Comparison of ENCODE assay signal across 8 mouse cellular contexts in genomic region chr11:46058011-46058410, GRCm38 (mm10). TPM values are rescaled to one million over a fixed set of nuclear protein-coding genes. Genes with fewer than 3 reads are reported as not detected.
A peak's percentile ranks its signal among the peaks of the same experiment; 100 is the strongest.
DNase-seq lines count a peak whose midpoint lies in the region; ATAC-seq lines count a peak whose summit lies in the region.

No protein-coding gene starts in this region.

- H3K9ac ChIP-seq in lung, embryonic 16.5 days (ENCODE audit: low read length) = peak overlapping the region; percentile 59
- no peak overlapping the region for H3K9ac ChIP-seq in limb, embryonic 12.5 days (replicated peaks)
- H3K9ac ChIP-seq in stomach, embryonic 15.5 days = no peak overlapping the region

- H3K27ac ChIP-seq in lung, embryonic 16.5 days (ENCODE audit: low read length) = peak overlapping the region; percentile 1; the same call in 1 of the 2 replicates
- H3K27ac ChIP-seq in limb, embryonic 12.5 days = no peak overlapping the region
- peak overlapping the region; percentile 87; the same call in 1 of the 2 replicates for H3K27ac ChIP-seq in stomach, embryonic 15.5 days

- H3K36me3 ChIP-seq in lung, embryonic 16.5 days (ENCODE audit: control insufficient read depth, insufficient read depth, low read length) = 0 out of 2 replicates have a peak, but pooled peaks cover 2% of the 10 kb centered on the region
- peaks cover 23% of the 10 kb centered on the region for H3K36me3 ChIP-seq in limb, embryonic 12.5 days
- no peaks in the 10 kb centered on the region for H3K36me3 ChIP-seq in stomach, embryonic 15.5 days

- no peak for ATAC-seq in CD4-positive, CD25-positive, alpha-beta regulatory T cell, adult 4 months
- no peak for ATAC-seq in lung, embryonic 16.5 days (ENCODE audit: low read depth)
- no peak for ATAC-seq in limb, embryonic 12.5 days (ENCODE audit: insufficient number of reproducible peaks, insufficient read depth, low FRiP score, low TSS enrichment, low read depth)
- no peak for ATAC-seq in stomach, embryonic 15.5 days (ENCODE audit: insufficient read depth, low FRiP score, low read depth)

- peak overlapping the region; percentile 66 for H3K4me3 ChIP-seq in lung, embryonic 16.5 days (ENCODE audit: low read length)
- peak overlapping the region; percentile 71 for H3K4me3 ChIP-seq in limb, embryonic 12.5 days (replicated peaks)
- H3K4me3 ChIP-seq in stomach, embryonic 15.5 days (replicated peaks) = peak overlapping the region; percentile 68

- DNase-seq in CD4-positive, CD25-positive, alpha-beta regulatory T cell, adult 2 months (ENCODE audit: low read depth, low spot score) = peak; percentile 39
- no peak for DNase-seq in lung, postnatal 36 days
- DNase-seq in adrenal gland, postnatal 14 days = no peak
- no peak for DNase-seq in embryo, embryonic 9.5 days (ENCODE audit: extremely low spot score)

- peaks cover 5% of the 10 kb centered on the region; the same call in 1 of the 2 replicates for H3K27me3 ChIP-seq in lung, embryonic 16.5 days (ENCODE audit: control insufficient read depth, insufficient read depth, low read depth, low read length)
- H3K27me3 ChIP-seq in limb, embryonic 12.5 days = no peaks in the 10 kb centered on the region
- H3K27me3 ChIP-seq in stomach, embryonic 15.5 days (replicated peaks) = no peaks in the 10 kb centered on the region

- no peaks in the 10 kb centered on the region for H3K9me3 ChIP-seq in lung, embryonic 16.5 days (ENCODE audit: control insufficient read depth, low read length)
- no peaks in the 10 kb centered on the region for H3K9me3 ChIP-seq in limb, embryonic 12.5 days
- H3K9me3 ChIP-seq in stomach, embryonic 15.5 days = no peaks in the 10 kb centered on the region

- peak overlapping the region; percentile 53 for H3K4me2 ChIP-seq in lung, embryonic 16.5 days (ENCODE audit: low read depth, low read length)
- peak overlapping the region; percentile 78 for H3K4me2 ChIP-seq in limb, embryonic 12.5 days
- peak overlapping the region; percentile 66 for H3K4me2 ChIP-seq in stomach, embryonic 15.5 days

- 13% methylated on average over 9 of the region's 9 CpGs for WGBS in lung, embryonic 16.5 days
- WGBS in limb, embryonic 12.5 days = 51% methylated on average over 9 of the region's 9 CpGs
- WGBS in stomach, embryonic 15.5 days = 26% methylated on average over 9 of the region's 9 CpGs

- peaks cover 39% of the 10 kb centered on the region for H3K4me1 ChIP-seq in lung, embryonic 16.5 days (replicated peaks; ENCODE audit: control insufficient read depth, insufficient read depth, low read length)
- H3K4me1 ChIP-seq in limb, embryonic 12.5 days (replicated peaks) = peaks cover 28% of the 10 kb centered on the region
- peaks cover 4% of the 10 kb centered on the region; the same call in 1 of the 2 replicates for H3K4me1 ChIP-seq in stomach, embryonic 15.5 days

RNA-seq across cellular contexts. Expression of gene Adam19, which starts 2.2 kb away (rescaled TPM):
- 10 to 100 TPM; 60.6 to 85.0 TPM for polyA plus RNA-seq in CD4-positive, CD25-positive, alpha-beta regulatory T cell, adult 4 months (2017; shearing (Covaris generic))
- polyA plus RNA-seq in lung, embryonic 16.5 days (2015; fragmentation: Nextera tagmentation; extraction: Ambion mirVana) = 20.7 and 22.2 TPM in 2 replicates
- 15.6 TPM in 2 replicates for polyA plus RNA-seq in limb, embryonic 12.5 days (2016; fragmentation: Nextera tagmentation; extraction: Ambion mirVana)
- polyA plus RNA-seq in stomach, embryonic 15.5 days (2015; fragmentation: Nextera tagmentation; extraction: Ambion mirVana) = 17.1 and 20.4 TPM in 2 replicates
- total RNA-seq in adrenal gland, postnatal 14 days (2021) = 10.7 and 13.2 TPM in 2 replicates

RNA-seq across cellular contexts. Expression of gene Gm12166, which starts 5.9 kb away (rescaled TPM):
- 10 to 100 TPM; 14.3 to 43.4 TPM for polyA plus RNA-seq in CD4-positive, CD25-positive, alpha-beta regulatory T cell, adult 4 months (2017; shearing (Covaris generic))
- 5.4 and 6.8 TPM in 2 replicates for polyA plus RNA-seq in lung, embryonic 16.5 days (2015; fragmentation: Nextera tagmentation; extraction: Ambion mirVana)
- 2.9 and 3.4 TPM in 2 replicates for polyA plus RNA-seq in limb, embryonic 12.5 days (2016; fragmentation: Nextera tagmentation; extraction: Ambion mirVana)
- polyA plus RNA-seq in stomach, embryonic 15.5 days (2015; fragmentation: Nextera tagmentation; extraction: Ambion mirVana) = 5.5 and 11.1 TPM in 2 replicates
- total RNA-seq in adrenal gland, postnatal 14 days (2021) = 0.86 and 4.1 TPM in 2 replicates
